Mouse (Mus musculus) forebrain, postnatal 0 days (tissue): ENCODE measurements at regions not wholly inside any gene's neighbourhood (a gene's known extent, or its start where the extent isn't known, plus 50 kb on each side); places are given as distances from the start of the nearest gene placed in this dataset.

Experiments used
- ATAC-seq: fragments of 200-750 bp; cut with Nextera tagmentation; 2 replicates; pipeline ENCODE4 v1.8.0; 2017; ENCODE audit warnings: mild to moderate bottlenecking, moderate library complexity
- DNase-seq: peaks from one replicate; pipeline ENCODE4 v3.0.0-alpha.2; 2015
- H3K27ac ChIP-seq: fragments of 300-500 bp; sonication (generic); 2 replicates; pipeline ENCODE4 v1.5.1; 2014; ENCODE audit warnings: low read depth, mild to moderate bottlenecking, antibody characterized with exemption, low read length, moderate library complexity, mixed read lengths
- H3K27me3 ChIP-seq: fragments of 300-500 bp; sonication (generic); 2 replicates; pipeline ENCODE4 v1.6.1; 2014; ENCODE audit warnings: mild to moderate bottlenecking, low read length, mixed read lengths; ENCODE audit not compliant: insufficient read depth
- H3K36me3 ChIP-seq: fragments of 300-500 bp; sonication (generic); 2 replicates; pipeline ENCODE4 v1.6.1; 2014; ENCODE audit warnings: mild to moderate bottlenecking, moderate library complexity; ENCODE audit not compliant: insufficient read depth
- H3K4me1 ChIP-seq: fragments of 300-500 bp; sonication (generic); 2 replicates; pipeline ENCODE4 v1.6.1; 2014; ENCODE audit warnings: antibody characterized with exemption; ENCODE audit not compliant: insufficient read depth
- H3K4me2 ChIP-seq: fragments of 300-500 bp; sonication (generic); 2 replicates; pipeline ENCODE4 v1.6.1; 2014; ENCODE audit warnings: low read depth, mild to moderate bottlenecking, moderate library complexity
- H3K4me3 ChIP-seq: fragments of 300-500 bp; sonication (generic); 2 replicates; pipeline ENCODE4 v1.5.1; 2014; ENCODE audit warnings: low read depth, low read length, mixed read lengths
- H3K9ac ChIP-seq: fragments of 300-500 bp; sonication (generic); 2 replicates; pipeline ENCODE4 v1.6.1; 2014; ENCODE audit warnings: mild to moderate bottlenecking
- H3K9me3 ChIP-seq: fragments of 300-500 bp; sonication (generic); 2 replicates; pipeline ENCODE4 v1.6.1; 2016; ENCODE audit warnings: low read length
- CTCF ChIP-seq: sonication (generic); IDR thresholded peaks from 2 replicates; pipeline ENCODE4 v1.5.1; 2016; ENCODE audit warnings: antibody characterized with exemption, control low read depth, low read depth
- WGBS: fragments of 180-500 bp; shearing (Covaris S2); extraction: QIAGEN DNeasy Blood & Tissue Kit; methylation state at CpG from one replicate; pipeline ENCODE4 v1.1.7; 2014; 5-methylcytosine and 5-hydroxymethylcytosine counted together

DNA sequence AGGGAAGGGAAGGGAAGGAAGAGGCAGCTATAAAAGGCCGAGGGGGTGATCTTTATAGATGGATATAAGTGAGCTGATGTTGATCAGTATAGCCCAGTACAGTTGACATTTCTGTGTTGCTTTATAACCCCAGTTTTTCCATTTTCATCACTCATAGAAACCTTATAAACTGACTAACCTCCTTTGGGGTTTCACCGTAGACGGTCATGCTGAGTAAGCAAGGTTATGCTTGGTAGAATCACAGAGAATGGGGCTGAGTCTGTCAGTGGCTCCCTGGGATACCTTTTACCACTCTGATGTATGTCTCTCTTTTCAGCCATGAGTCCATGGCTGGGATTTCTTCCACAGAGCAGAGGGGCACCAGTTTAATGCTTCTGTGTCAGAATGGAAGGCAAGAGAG, 345.9 kb upstream of the Lrrc3b start:
- WGBS, result 50% methylated on average over 3 of the region's 3 CpGs
- DNase-seq (no peak), ATAC-seq (no peak)
- no peaks in the 10 kb centered on the region for H3K27me3 ChIP-seq
- no peaks in the 10 kb centered on the region for H3K4me1 ChIP-seq
- H3K36me3 ChIP-seq, result no peaks in the 10 kb centered on the region
- TF ChIP-seq CTCF, result no peak
- no peak overlapping the region for H3K27ac ChIP-seq
- no peaks in the 10 kb centered on the region for H3K9me3 ChIP-seq
- H3K4me3 ChIP-seq, result no peak overlapping the region
- H3K9ac ChIP-seq, result no peak overlapping the region
- no peak overlapping the region for H3K4me2 ChIP-seq

DNA sequence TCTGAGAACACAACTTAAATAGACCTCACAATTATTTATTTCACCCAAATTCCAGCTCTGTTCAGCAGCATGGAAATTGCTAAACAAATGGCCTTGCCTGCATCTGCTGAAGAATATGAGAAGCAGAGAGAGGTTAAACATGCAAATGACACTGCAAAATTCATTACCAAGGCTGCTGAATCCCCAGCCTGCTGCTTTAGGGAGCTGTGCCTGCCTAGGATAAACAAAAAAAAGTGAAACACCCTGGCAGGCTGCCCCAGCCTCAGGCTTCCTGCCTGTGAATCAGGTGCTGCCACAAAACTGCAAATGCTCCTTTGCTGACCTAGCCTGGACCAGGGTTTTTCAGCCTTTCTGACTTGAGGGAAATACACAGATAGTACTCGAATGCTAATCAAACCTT, 346.4 kb upstream of the Lrrc3b start:
- Histone ChIP-seq H3K27me3 (no peaks in the 10 kb centered on the region), H3K9me3 (no peaks in the 10 kb centered on the region), H3K4me3 (no peak overlapping the region), H3K36me3 (no peaks in the 10 kb centered on the region), H3K27ac (no peak overlapping the region), H3K9ac (no peak overlapping the region), H3K4me2 (no peak overlapping the region), H3K4me1 (no peaks in the 10 kb centered on the region)
- 41% methylated on average over 1 of the region's 1 CpGs for WGBS
- DNase-seq, result peak; percentile 39
- TF ChIP-seq CTCF, result no peak
- peak; percentile 43; the same call in 1 of the 2 replicates for ATAC-seq

DNA sequence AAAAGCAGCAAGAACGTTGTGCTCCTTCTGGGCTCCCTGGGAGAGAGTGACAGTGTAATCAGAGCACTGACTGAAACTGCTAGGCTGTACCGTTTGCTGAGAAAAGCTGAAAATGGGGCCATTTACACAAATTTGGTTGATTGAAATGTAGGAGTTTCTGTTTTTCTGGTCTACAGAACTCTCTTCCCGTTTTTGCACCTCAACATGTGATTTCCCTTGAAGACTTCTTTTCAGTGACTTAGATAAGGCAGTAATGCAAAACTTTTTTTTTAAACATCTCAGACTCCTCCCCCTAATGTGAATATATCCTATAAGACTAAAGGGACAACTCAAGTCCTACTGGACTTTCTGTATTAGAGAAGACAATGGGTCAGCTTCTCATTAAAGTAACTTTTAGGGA, 356.9 kb upstream of the Lrrc3b start:
- 76% methylated on average over 3 of the region's 3 CpGs for WGBS
- DNase-seq (no peak), ATAC-seq (no peak)
- no peak overlapping the region for H3K27ac ChIP-seq
- H3K4me2 ChIP-seq, result no peak overlapping the region
- TF ChIP-seq CTCF, result no peak
- no peaks in the 10 kb centered on the region for H3K4me1 ChIP-seq
- H3K9ac ChIP-seq, result no peak overlapping the region
- H3K27me3 ChIP-seq, result no peaks in the 10 kb centered on the region
- no peaks in the 10 kb centered on the region for H3K36me3 ChIP-seq
- no peak overlapping the region for H3K4me3 ChIP-seq
- H3K9me3 ChIP-seq, result 0 out of 2 replicates have a peak, but pooled peaks cover 3% of the 10 kb centered on the region

- Histone ChIP-seq H3K9ac (no peak overlapping the region), H3K4me2 (no peak overlapping the region), H3K9me3 (0 out of 2 replicates have a peak, but pooled peaks cover 3% of the 10 kb centered on the region), H3K4me3 (no peak overlapping the region), H3K4me1 (no peaks in the 10 kb centered on the region), H3K27me3 (no peaks in the 10 kb centered on the region), H3K36me3 (no peaks in the 10 kb centered on the region), H3K27ac (no peak overlapping the region)
- no peak for DNase-seq
- no peak for ATAC-seq
- whole genome bisulfite sequencing, result 53% methylated on average over 2 of the region's 2 CpGs
- no peak for TF ChIP-seq CTCF
Observed at GRCm38 (mm10) chr14:15797019-15797418, 358.2 kb upstream of the Lrrc3b start.

GRCm38 (mm10) chr14:15801477-15802099, 362.8 kb upstream of the Lrrc3b start:
- DNase-seq (no peak), ATAC-seq (no peak)
- Histone ChIP-seq H3K4me2 (no peak overlapping the region), H3K4me1 (no peaks in the 10 kb centered on the region), H3K27ac (no peak overlapping the region), H3K36me3 (no peaks in the 10 kb centered on the region), H3K27me3 (no peaks in the 10 kb centered on the region), H3K9me3 (0 out of 2 replicates have a peak, but pooled peaks cover 3% of the 10 kb centered on the region), H3K4me3 (no peak overlapping the region), H3K9ac (no peak overlapping the region)
- TF ChIP-seq CTCF, result no peak
- WGBS, result 45% methylated on average over 5 of the region's 5 CpGs

GRCm38 (mm10) chr14:15809083-15809482, 370.3 kb upstream of the Lrrc3b start:
- H3K4me1 ChIP-seq, result no peaks in the 10 kb centered on the region
- ATAC-seq (no peak), DNase-seq (no peak)
- no peak overlapping the region for H3K4me3 ChIP-seq
- H3K9ac ChIP-seq, result no peak overlapping the region
- H3K9me3 ChIP-seq, result no peaks in the 10 kb centered on the region
- no peak for TF ChIP-seq CTCF
- H3K27ac ChIP-seq, result no peak overlapping the region
- no peaks in the 10 kb centered on the region for H3K36me3 ChIP-seq
- H3K27me3 ChIP-seq, result no peaks in the 10 kb centered on the region
- WGBS, result 74% methylated on average over 2 of the region's 2 CpGs
- H3K4me2 ChIP-seq, result no peak overlapping the region

DNA sequence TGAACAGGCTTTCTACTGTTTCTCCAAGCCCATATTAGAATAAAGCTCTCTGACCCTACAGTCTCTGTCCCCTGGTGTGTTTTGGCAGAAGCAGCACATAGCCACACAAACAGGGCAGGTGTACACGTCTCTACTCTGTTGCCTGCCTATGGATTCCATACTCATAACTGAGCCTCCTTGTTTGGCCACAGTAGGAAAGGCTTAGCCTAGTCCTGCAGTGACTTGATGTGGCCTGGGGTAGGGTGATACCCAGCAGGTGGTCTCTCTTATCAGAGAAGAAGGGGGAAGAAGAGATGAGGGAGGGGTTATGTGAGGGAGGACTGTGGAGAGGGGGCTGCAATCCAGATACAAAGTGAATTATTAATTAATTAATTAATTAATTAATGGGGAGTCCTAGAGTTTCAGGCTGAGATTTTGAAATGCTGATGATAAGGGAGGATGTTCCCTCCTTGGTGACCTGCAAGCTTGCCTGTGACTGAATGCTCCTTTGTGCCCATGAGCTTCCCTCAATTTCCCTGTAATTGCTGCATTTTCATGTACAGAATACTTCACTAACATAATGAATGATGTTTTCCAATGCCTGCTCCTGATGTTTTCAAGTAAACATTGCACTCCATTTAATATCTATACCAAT, 402.7 kb upstream of the Lrrc3b start:
- 88% methylated on average over 1 of the region's 1 CpGs for WGBS
- no peaks in the 10 kb centered on the region for H3K36me3 ChIP-seq
- no peak overlapping the region for H3K9ac ChIP-seq
- H3K4me1 ChIP-seq, result no peaks in the 10 kb centered on the region
- H3K9me3 ChIP-seq, result no peaks in the 10 kb centered on the region
- no peaks in the 10 kb centered on the region for H3K27me3 ChIP-seq
- ATAC-seq (no peak), DNase-seq (no peak)
- H3K27ac ChIP-seq, result no peak overlapping the region
- H3K4me2 ChIP-seq, result no peak overlapping the region
- no peak for TF ChIP-seq CTCF
- no peak overlapping the region for H3K4me3 ChIP-seq
